Mouse (Mus musculus) megakaryocyte-erythroid progenitor cell, adult 5-6 weeks (primary cell): ENCODE measurements around the gene Rbms2. TPM values are rescaled to one million over a fixed set of nuclear protein-coding genes. Genes with fewer than 3 reads are reported as not detected.

Experiments
- ATAC-seq: replicated peaks from 2 replicates; pipeline ENCODE4 v1.8.0; 2016; ENCODE audit warnings: mild to moderate bottlenecking, inconsistent platforms; ENCODE audit not compliant: severe bottlenecking, poor library complexity, low FRiP score, low TSS enrichment
- total RNA-seq, 2 experiments: library from RNA; stranded (forward) in 1 of 2; stranded (reverse) in 1 of 2; fragments of 200-1000, 215-1000 nt in 1 of 2; fragments of >200 nt in 1 of 2; fragmentation: Nextera tagmentation in 1 of 2; gene quantifications; 2 replicates each; pipeline ENCODE4 v1.2.3; 2014 to 2017

The Rbms2 gene
- total RNA-seq, 2 experiments from 2014 or later = 10.9 to 25.2 TPM

DNA sequence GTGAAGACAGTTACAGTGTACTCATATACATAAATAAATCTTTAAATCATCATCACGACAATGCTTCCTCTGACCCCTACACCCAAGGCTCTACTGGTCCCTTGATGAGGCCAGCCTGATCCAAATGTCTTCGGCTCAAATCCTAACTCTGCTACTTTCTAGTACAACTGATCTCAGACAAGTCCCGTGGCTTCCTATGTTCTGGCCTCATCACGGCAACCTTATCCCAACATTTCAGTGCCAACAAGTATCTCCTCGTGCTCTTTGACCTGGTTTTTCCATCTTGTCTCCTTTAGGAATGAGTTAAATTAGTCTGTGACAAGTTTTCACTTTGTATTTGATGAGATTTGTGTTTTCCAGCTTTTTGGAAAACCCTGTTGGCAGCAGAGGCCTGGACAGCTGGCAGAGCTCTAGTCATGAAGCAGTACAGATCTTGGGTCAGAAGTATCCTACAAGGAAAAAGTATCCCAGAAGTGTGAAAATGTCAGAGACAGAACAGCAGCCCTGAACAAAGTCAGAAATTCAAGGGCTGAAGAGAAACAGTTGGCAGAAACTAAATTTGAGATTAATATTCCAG, 31.2 kb downstream of the Rbms2 start:
- no peak for ATAC-seq

DNA sequence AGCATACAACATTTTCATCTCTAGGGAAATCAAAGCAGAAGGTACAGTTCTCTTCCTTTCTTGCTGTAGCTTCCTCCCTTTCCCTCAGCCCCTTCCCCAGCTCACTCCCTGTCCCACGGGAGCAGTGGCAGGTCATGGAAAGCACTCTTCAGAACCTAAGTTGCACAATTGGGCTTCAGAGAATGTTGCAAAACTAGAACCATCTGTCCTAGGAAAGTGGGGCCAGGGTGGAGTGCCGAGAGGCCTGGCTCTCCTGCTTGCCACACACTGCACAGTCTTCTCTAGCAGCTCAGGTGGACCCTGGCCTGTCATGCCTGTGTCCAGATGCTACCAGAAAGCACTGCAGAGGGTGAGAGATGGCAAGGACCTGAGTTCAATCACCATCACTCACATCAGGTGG, 35.1 kb downstream of the Rbms2 start:
- ATAC-seq = no peak

DNA sequence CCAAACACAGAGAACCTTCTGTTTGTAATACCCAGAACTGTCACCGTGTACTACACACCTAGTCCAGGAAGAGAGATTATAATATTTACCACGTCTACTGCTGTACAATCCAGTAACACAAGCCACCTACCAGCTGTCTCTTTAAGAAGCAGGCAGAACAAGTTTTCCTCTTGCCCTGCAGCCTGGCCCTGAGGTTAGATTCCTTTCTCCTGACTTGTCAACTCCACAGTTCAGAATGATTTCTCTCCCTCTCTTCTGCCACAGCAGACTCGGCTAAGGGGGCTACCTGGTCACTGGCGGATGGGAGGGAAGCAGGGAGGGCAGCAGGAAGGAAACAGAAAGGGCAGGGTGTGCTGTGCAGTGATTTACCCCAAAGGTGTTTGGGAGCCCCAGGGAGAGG, 36.4 kb downstream of the Rbms2 start:
- ATAC-seq = no peak

DNA sequence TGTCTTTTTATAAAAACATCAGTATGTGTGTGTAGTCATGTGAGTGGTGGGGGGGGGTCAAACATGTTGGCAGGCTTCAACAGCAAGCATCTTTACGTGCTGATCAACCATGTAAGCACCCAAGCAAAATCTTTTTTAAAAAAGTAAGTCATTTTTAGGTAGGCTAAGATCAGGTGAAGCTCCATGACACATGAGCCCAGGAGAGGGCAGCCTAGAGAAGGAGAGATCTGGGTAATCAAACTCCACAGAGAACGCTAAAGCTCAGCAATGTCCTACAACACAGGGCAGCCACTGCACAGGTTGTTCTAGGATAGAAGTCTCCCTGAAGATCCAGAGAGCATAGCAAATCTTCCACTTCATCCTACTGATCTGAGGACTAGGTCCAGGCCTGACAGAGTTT, 37.9 kb downstream of the Rbms2 start:
- ATAC-seq = no peak

DNA sequence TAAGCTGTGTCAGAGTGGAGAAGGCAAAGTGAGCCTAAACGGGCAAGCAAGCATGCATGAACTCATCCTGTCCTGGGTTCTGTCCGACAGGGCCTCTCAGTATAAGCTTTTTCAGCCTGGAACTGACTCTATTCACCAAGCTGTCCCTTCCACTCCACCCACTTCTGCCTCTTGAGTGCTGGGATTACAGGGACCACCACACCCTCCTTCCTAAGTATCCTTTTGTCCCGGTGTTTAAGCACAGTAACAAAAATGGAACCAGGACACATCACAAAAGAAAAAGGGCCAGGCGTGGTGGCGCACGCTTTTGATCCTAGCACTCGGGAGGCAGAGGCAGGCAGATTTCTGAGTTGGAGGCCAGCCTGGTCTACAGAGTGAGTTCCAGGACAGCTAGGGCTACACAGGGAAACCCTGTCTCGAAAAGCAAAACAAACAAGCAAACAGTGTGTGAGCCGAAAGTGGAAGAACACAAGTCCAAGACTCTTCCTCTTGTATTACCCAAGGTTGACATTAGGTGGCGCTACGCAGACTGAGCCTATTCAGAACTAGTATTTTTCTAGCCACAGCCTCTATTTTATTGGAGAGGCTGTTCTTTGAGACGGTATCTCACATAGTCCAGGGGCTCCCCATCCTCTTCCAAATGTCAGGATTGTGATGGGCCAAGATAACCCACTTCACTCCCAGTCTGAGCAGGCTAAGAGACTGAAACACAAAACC, 39.7 kb downstream of the Rbms2 start:
- ATAC-seq = peak; percentile 82

DNA sequence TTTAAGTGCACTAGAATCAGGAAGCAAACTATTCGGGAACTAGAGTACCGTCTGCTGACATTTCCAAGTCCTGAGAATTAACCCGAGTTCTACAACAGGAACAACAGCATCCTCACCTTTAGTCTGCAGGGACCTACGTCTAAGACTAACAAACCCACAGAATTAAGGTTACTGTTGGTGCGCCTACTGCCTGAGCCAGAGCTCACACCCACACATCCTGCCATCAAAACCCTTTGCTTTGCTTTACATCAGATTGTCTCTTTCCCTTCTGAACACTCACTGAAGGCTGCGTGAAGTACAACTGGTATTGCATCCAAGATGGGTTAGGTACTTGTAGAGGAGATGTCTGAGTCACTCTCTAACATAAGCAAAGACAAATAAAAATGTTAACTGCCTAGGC, 44.7 kb downstream of the Rbms2 start:
- no peak for ATAC-seq

DNA sequence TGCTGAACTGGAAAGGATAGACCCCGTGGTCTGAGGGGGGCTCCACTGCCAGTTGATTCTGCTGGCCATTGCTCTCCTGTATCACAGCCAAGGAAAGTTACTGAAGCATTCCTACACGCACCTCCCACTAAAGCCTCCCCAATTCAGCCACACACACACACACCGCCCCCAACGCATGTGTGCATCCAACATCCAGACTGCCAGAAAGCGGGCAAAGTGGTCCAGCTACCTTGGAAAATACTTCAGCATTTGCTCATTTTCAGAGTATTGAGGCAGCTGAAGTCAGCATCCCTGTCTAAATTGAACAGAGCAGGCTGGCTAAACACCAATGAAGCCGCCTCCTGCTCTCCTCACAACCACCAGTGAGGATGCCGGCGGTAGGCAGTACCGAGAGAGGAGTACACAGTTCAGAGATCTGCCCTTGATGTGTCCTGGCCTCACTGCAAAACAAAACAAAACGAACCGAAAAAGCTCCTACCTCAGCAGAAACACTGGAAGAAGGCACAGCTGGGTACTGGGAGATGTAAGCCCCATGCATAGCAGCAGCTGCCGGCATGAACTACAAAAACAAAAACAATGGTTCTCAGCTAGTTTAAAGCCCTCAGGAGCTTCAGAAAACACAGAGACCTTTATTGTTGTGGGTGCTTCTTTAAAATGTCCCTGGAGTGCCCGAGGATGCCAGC, 46.3 kb downstream of the Rbms2 start:
- no peak for ATAC-seq

DNA sequence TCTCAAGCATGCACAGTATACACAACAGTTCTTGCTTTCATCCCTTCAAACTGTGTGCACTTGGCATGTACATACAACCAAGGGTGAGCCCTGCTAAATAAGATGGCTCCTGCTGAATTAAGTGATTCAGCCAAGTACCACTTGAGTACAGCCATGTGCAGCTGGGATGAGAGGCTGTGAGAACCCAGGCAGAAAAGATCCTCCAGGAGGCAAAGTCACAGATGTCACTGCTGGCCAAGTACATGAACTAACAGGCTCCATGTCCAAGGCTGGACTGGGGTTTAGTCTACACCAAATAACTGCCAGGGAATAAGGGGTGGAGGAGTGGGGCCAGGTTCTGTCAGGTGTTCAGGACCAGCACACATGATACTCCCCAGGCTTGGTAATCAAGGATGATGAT, 48.3 kb downstream of the Rbms2 start:
- no peak for ATAC-seq

DNA sequence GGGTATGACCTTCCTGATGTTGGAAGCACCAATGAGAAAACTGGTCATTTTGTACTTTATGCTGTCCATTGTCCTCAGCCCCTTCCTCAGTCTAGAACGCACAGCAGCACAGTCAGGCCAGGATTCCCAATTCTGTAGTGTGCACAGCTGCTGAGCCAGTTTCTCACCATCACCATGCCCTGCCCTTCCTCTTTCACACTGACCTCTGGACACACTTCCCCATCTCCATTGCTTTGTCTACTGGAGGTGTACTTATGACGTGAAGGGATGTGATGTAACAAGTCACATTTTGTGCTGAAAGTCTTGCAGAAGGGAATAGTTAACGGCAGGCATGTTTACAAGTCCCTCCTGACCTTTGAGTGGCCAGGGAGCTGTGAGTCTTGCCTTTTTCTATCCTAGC, 48.8 kb downstream of the Rbms2 start:
- ATAC-seq = no peak

DNA sequence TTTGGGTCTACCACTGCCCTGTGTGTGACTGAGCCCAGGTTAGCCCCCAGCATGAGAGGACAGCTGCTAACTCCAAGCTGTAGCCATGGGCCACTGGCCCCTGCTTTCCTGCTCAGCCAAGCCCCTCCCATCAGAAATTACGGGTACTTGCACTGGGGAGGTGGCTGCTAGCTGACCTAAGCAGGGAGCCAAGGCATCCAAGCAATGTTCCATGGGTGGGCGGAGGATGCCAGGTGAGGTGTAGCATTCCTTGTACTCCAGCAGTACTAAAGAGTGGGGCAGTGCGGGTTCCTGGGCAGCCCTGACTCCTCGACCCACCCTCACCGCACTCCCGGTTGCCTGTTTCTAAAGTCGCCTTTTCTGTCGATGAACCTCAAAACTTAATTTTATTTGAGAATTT, 52.0 kb downstream of the Rbms2 start:
- no peak for ATAC-seq

DNA sequence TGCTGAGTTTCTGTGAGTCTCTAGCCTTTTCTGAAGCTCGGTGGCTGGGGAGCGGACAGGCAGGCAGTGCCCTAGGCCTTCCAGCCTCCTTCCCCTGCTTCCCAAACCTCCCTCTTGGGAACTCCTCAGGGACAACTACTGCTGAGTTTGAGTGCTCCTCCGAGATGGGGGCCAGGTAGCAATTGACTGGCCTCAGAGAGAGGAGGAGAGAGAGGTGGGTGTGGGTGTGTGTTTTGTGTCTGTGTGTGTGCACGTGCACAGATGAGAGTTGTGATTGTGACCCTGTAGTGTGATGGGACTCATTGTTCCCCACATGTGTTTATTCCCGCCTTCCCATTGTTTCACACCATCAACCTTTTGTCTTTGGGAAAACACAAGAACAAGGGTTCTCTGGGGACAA, 52.6 kb downstream of the Rbms2 start:
- no peak for ATAC-seq

DNA sequence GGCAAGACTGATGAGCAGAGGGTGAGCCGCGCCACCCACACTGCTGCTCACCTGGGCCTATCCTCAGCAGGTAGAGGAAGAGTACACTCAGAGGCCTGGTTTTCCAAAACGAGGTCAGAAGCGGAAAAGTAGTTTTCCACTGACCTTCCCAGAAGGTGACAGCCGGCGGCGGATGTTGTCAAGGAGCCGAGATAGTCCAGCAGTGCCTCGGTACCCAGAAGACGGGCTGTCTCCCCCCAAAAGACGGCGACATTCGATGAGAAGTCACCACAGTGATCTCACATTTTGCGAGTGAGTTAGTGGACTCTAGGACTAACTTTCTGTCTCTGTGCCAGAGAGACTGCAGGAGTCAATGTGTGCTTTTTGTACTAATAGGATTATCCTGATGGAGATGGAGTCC, 54.1 kb downstream of the Rbms2 start:
- ATAC-seq = no peak

DNA sequence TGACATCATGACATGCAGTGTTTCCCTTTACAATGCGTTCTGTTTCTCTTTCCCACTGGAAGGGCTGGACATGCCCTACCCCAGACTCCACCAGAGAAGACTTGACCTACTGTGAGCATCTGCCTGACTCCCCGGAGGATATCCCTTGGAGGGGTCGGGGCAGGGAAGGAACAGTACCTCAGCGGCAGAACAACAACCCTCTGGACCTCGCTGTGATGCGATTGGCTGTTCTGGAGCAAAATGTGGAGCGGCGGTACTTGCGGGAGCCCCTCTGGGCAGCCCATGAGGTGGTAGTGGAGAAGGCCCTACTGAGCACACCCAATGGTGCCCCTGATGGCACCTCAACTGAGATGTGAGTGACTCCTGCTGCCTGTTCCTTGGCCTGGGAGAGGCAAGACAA, 55.3 kb downstream of the Rbms2 start:
- ATAC-seq = no peak

DNA sequence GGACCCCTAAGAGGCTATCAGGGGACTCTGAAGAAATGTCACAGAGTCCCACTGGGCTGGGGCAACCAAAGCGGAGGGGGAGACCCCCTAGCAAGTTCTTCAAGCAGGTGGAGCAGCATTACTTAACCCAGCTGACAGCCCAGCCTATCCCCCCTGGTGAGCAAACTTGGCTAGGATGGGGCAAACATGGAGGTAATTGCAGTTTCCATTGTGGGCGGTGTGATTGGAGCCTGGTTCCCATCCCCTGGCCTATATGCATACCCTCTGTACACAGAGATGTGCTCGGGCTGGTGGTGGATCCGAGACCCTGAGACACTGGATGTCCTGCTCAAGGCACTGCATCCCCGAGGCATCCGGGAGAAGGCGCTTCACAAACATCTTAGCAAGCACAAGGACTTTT, 56.3 kb downstream of the Rbms2 start:
- ATAC-seq = no peak

DNA sequence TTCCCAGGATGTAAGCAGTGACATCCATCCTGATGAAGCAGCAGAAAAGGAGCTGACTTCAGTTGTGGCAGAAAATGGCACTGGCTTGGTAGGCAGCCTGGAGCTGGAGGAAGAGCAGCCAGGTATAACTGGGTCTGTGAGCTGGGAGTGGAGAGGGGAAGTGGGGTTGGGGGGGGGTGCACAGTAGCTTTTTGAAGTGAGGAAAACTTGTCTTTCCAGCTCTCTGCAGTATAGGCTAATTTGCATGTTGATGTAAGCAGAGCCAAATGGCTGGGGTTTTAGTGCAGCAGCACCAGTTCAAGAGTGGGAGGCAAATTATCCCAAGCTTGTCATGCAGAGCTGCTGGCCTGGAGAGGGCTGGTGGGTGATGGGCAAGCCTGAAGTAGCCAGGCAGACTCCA, 68.9 kb downstream of the Rbms2 start:
- no peak for ATAC-seq

DNA sequence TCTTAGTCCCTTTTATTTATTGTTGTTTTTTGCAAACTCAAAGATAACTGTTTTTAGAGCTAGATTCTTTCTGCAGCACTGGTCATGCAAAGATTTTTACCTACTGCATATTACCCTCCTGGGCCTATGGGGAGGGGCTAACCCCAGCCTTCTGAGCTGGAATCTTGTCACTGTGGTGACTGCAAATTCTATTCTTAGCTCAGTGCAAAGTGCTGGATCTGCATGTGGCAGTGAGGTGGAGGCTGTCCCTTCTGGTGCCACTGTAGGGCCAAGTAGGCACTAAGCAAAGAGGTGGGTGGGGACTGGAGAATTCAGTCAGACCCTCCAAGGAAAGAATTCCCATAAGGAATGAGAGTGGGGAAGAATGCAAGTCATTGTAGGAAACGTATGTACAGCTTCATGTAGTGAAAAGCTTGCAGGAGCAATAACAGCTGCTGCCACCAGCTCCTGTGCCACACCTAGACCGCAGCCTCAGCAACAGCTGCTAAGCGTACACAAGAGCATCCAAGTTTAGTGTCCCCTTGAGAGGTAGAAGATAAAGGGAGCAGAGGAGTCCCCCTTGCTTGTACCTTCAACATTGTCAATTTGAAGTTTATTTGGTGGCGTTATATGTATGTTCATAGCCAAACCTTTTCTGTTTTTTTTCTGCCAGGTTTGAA, 69.9 kb downstream of the Rbms2 start:
- no peak for ATAC-seq

DNA sequence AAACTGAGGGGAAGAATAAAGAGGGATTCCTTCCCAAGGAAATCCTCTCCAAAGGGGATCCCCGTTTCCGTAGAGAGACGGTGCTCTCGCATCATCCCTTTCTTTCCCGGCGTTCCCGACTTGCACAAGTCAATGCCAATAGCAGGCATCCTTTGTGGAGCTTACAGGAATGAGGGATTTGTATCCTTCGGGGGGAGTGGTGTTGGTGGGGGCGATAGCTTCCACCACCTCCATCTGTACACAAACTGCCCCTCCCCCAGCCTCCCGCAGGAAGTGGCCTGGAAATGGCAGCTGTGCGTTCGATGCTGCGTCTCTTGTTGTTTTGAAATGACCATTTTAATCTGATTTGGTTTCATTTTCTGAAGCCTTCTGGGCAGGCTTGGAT, 82.5 kb downstream of the Rbms2 start:
- no peak for ATAC-seq

DNA sequence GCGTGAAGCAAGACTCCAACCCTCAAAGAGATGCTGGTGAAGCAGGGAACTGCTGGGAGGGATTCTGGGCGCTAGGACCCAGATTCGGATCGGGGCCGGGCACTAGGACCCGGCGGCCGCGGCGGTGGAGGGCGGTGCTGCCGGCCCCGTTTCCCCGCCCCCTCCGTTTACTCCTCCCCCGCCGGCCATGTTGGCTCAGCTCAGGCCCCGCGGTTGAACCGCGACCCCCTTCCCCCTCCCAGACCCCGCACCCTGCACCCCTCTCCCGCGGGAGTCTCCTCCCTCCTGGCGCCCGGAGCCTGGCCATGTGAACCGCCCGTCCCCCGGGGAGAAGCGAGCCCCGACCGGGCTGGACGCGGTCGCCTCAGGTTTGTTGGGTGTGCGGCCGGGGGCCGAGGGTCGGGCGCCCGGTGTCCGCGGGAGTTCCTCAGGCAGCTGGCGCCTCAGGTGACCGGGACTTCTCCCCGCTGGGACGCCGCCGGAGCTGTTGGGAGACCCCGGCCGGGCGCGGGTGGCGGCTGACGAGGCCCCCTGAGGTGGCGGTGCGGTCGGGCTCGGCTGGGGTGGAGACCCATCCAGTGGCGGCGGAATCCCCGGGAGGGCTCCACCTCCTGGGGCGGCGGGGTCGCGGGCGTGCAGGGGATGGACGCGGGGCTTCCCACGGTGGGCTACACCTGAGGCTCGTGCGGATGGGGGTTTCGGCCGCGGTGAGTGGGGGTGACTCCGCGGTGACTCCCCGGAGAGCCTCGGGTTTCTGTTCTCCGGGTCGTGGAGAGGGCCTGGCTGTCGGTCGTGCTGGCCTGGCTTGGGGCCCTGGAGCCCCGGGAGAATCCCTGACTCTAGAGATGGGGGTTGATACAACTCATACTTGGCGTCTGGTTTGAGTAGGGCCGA, 83.2 kb downstream of the Rbms2 start:
- ATAC-seq = peak; percentile 51

DNA sequence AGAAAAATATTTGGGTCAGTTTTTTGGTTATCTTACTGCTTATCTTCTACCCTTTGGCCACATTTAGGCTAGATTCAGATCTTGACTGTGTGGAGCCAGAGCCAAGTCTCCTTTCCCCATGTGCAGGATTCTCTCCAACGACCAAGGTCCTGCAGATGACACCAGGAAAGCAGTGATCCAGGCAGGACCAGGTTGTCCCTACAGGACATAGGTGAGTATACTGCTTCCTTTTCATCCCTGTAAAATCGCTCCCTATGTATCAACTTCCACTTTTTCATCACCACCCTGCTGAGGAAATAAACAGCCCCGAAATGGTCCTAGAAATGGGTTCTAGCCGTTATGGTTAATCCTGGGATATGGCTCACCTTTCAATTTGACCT, 83.8 kb downstream of the Rbms2 start:
- no peak for ATAC-seq
